Mouse (Mus musculus): ENCODE results near the gene Dixdc1. TPM values are rescaled to one million over a fixed set of nuclear protein-coding genes. Genes with fewer than 3 reads are reported as not detected.

Gene Dixdc1
- polyA plus RNA-seq, 2 experiments: 16.1 to 16.4 TPM

- no peak for TF ChIP-seq POLR2A (IDR thresholded peaks at IDR 0.05; ENCODE audit: borderline replicate concordance, extremely low read depth, insufficient read depth, insufficient read length)
- ATAC-seq (ENCODE audit: low FRiP score, low read depth) (no peak), DNase-seq (ENCODE audit: low spot score) (no peak)
- H3K4me1 ChIP-seq (ENCODE audit: control insufficient read depth, insufficient read depth, low read length): peaks cover 13% of the 10 kb centered on the region
- H3K4me2 ChIP-seq (replicated peaks; ENCODE audit: low read depth, low read length, severe bottlenecking): peak within 1 kb of the TSS; percentile 15; the same call in 1 of the 2 replicates
- 73% methylated on average over 22 of the region's 22 CpGs for WGBS
- H3K9ac ChIP-seq (ENCODE audit: low read depth, low read length, severe bottlenecking): peak within 1 kb of the TSS; percentile 40
- H3K27me3 ChIP-seq (ENCODE audit: control insufficient read depth, insufficient read depth, low read length): peaks cover 3% of the 10 kb centered on the region; the same call in 1 of the 2 replicates
- H3K27ac ChIP-seq (replicated peaks; ENCODE audit: low read depth, low read length): peak within 1 kb of the TSS; percentile 48; the same call in 1 of the 2 replicates
- H3K9me3 ChIP-seq (ENCODE audit: control insufficient read depth, low read length): no peaks in the 10 kb centered on the region
- peak within 1 kb of the TSS; percentile 13; the same call in 1 of the 2 replicates for H3K4me3 ChIP-seq (replicated peaks; ENCODE audit: low read length)
- no peaks in the 10 kb centered on the region for H3K36me3 ChIP-seq (ENCODE audit: control insufficient read depth, insufficient read depth, low read length)
Observed at GRCm38 (mm10) chr9:50751323-50751722, 12.0 kb upstream of the Dixdc1 start, which contains the start of gene Cryab. TSS of gene Cryab (plus strand) at chr9:50751325.

GRCm38 (mm10) chr9:50750706-50751105, 11.4 kb upstream of the Dixdc1 start:
- WGBS: 71% methylated on average over 6 of the region's 6 CpGs
- no peaks in the 10 kb centered on the region for H3K9me3 ChIP-seq (ENCODE audit: control insufficient read depth, low read length)
- no peak overlapping the region for H3K4me3 ChIP-seq (replicated peaks; ENCODE audit: low read length)
- no peak overlapping the region for H3K4me2 ChIP-seq (replicated peaks; ENCODE audit: low read depth, low read length, severe bottlenecking)
- H3K36me3 ChIP-seq (ENCODE audit: control insufficient read depth, insufficient read depth, low read length): no peaks in the 10 kb centered on the region
- no peak overlapping the region for H3K27ac ChIP-seq (replicated peaks; ENCODE audit: low read depth, low read length)
- no peak overlapping the region for H3K9ac ChIP-seq (ENCODE audit: low read depth, low read length, severe bottlenecking)
- no peak for ATAC-seq (ENCODE audit: low FRiP score, low read depth)
- TF ChIP-seq POLR2A (IDR thresholded peaks at IDR 0.05; ENCODE audit: borderline replicate concordance, extremely low read depth, insufficient read depth, insufficient read length): no peak
- DNase-seq (ENCODE audit: low spot score): no peak
- H3K27me3 ChIP-seq (ENCODE audit: control insufficient read depth, insufficient read depth, low read length): peaks cover 3% of the 10 kb centered on the region; the same call in 1 of the 2 replicates
- H3K4me1 ChIP-seq (ENCODE audit: control insufficient read depth, insufficient read depth, low read length): peaks cover 17% of the 10 kb centered on the region

GRCm38 (mm10) chr9:50746214-50746677, 6.9 kb upstream of the Dixdc1 start, which contains the start of gene 2310030G06Rik:
TSS of gene 2310030G06Rik (minus strand) at chr9:50746536.
- no peak for TF ChIP-seq POLR2A (IDR thresholded peaks at IDR 0.05; ENCODE audit: borderline replicate concordance, extremely low read depth, insufficient read depth, insufficient read length)
- Histone ChIP-seq H3K9ac (ENCODE audit: low read depth, low read length, severe bottlenecking) (peak within 1 kb of the TSS; percentile 45; the same call in 1 of the 2 replicates), H3K4me2 (replicated peaks; ENCODE audit: low read depth, low read length, severe bottlenecking) (peak within 1 kb of the TSS; percentile 54), H3K27me3 (ENCODE audit: control insufficient read depth, insufficient read depth, low read length) (peaks cover 3% of the 10 kb centered on the region; the same call in 1 of the 2 replicates), H3K36me3 (ENCODE audit: control insufficient read depth, insufficient read depth, low read length) (no peaks in the 10 kb centered on the region), H3K27ac (replicated peaks; ENCODE audit: low read depth, low read length) (no peak within 1 kb of the TSS), H3K9me3 (ENCODE audit: control insufficient read depth, low read length) (no peaks in the 10 kb centered on the region), H3K4me1 (ENCODE audit: control insufficient read depth, insufficient read depth, low read length) (peaks cover 6% of the 10 kb centered on the region), H3K4me3 (replicated peaks; ENCODE audit: low read length) (peak within 1 kb of the TSS; percentile 32)
- DNase-seq (ENCODE audit: low spot score) (peak; percentile 21), ATAC-seq (ENCODE audit: low FRiP score, low read depth) (peak; percentile 26; the same call in 1 of the 2 replicates)
- WGBS: 1% methylated on average over 19 of the region's 19 CpGs

GRCm38 (mm10) chr9:50745806-50746205, 6.5 kb upstream of the Dixdc1 start:
- Histone ChIP-seq H3K9me3 (ENCODE audit: control insufficient read depth, low read length) (no peaks in the 10 kb centered on the region), H3K36me3 (ENCODE audit: control insufficient read depth, insufficient read depth, low read length) (no peaks in the 10 kb centered on the region), H3K4me3 (replicated peaks; ENCODE audit: low read length) (peak overlapping the region; percentile 32), H3K27me3 (ENCODE audit: control insufficient read depth, insufficient read depth, low read length) (peaks cover 3% of the 10 kb centered on the region; the same call in 1 of the 2 replicates), H3K9ac (ENCODE audit: low read depth, low read length, severe bottlenecking) (0 out of 2 replicates have a peak overlapping the region, but pooled peaks have one; percentile 45), H3K27ac (replicated peaks; ENCODE audit: low read depth, low read length) (no peak overlapping the region), H3K4me1 (ENCODE audit: control insufficient read depth, insufficient read depth, low read length) (peaks cover 6% of the 10 kb centered on the region), H3K4me2 (replicated peaks; ENCODE audit: low read depth, low read length, severe bottlenecking) (peak overlapping the region; percentile 54)
- ATAC-seq (ENCODE audit: low FRiP score, low read depth): no peak
- no peak for DNase-seq (ENCODE audit: low spot score)
- no peak for TF ChIP-seq POLR2A (IDR thresholded peaks at IDR 0.05; ENCODE audit: borderline replicate concordance, extremely low read depth, insufficient read depth, insufficient read length)
- 14% methylated on average over 7 of the region's 7 CpGs for WGBS

GRCm38 (mm10) chr9:50742744-50743143, 3.4 kb upstream of the Dixdc1 start:
- WGBS: 74% methylated on average over 2 of the region's 2 CpGs
- Histone ChIP-seq H3K9ac (ENCODE audit: low read depth, low read length, severe bottlenecking) (no peak overlapping the region), H3K27me3 (ENCODE audit: control insufficient read depth, insufficient read depth, low read length) (peaks cover 3% of the 10 kb centered on the region; the same call in 1 of the 2 replicates), H3K4me3 (replicated peaks; ENCODE audit: low read length) (no peak overlapping the region), H3K4me2 (replicated peaks; ENCODE audit: low read depth, low read length, severe bottlenecking) (no peak overlapping the region), H3K4me1 (ENCODE audit: control insufficient read depth, insufficient read depth, low read length) (peaks cover 6% of the 10 kb centered on the region), H3K27ac (replicated peaks; ENCODE audit: low read depth, low read length) (no peak overlapping the region), H3K9me3 (ENCODE audit: control insufficient read depth, low read length) (no peaks in the 10 kb centered on the region), H3K36me3 (ENCODE audit: control insufficient read depth, insufficient read depth, low read length) (no peaks in the 10 kb centered on the region)
- ATAC-seq (ENCODE audit: low FRiP score, low read depth): no peak
- no peak for TF ChIP-seq POLR2A (IDR thresholded peaks at IDR 0.05; ENCODE audit: borderline replicate concordance, extremely low read depth, insufficient read depth, insufficient read length)
- DNase-seq (ENCODE audit: low spot score): no peak

Data from limb, embryonic 14.5 days (tissue).